Mouse (Mus musculus): ENCODE data around the gene Bcor. TPM values are rescaled to one million over a fixed set of nuclear protein-coding genes. Genes with fewer than 3 reads are reported as not detected.

Gene Bcor
- total and polyA plus RNA-seq, 3 experiments: 44.6 to 88.7 (median 61.6) TPM

DNA sequence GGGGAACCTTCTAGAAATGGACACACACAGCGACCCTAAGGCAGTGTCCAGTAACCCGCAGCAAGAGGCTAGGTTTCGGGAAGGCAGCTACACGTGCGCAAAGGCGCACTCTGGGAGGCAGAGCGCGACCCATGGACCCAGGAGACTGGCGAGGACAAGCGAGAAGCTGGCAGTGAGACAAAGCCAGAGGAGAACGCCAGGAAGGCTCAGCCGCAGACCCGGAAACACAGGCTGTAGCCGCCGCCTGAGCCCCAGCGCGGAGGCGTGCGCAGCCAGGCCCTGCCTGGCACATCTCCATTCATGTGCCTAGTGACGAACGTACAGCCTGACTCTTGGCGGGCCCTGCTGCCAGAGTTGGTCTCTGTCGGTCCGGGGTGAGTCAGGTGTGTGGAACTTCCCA lies 30.9 kb downstream of the Bcor start (continued):
- peak; percentile 81; the same call in 1 of the 2 replicates for TF ChIP-seq UBTF (IDR thresholded peaks at IDR 0.05; ENCODE audit: borderline replicate concordance, insufficient read depth, low read depth, low read length)
- no peak; the same call in 1 of the 2 replicates for TF ChIP-seq USF1 (IDR thresholded peaks at IDR 0.05; ENCODE audit: low read depth, low read length)
- no peak for TF ChIP-seq GABPA (IDR thresholded peaks at IDR 0.05; ENCODE audit: low read depth, low read length)
- no peak for TF ChIP-seq KAT2A (conservative IDR thresholded peaks at IDR 0.05; ENCODE audit: low read depth, low read length)
- TF ChIP-seq MYB (IDR thresholded peaks at IDR 0.05; ENCODE audit: low read depth, low read length): no peak
- TF ChIP-seq GATA1 (IDR thresholded peaks at IDR 0.05; ENCODE audit: low read depth, low read length): no peak
- TF ChIP-seq JUND (IDR thresholded peaks at IDR 0.05; ENCODE audit: low read depth, low read length): no peak
- TF ChIP-seq SMC3 (IDR thresholded peaks at IDR 0.05; ENCODE audit: low read depth, low read length): 0 out of 2 replicates have a peak, but pooled peaks have one; percentile 5
- TF ChIP-seq TCF12 (IDR thresholded peaks at IDR 0.05; ENCODE audit: low read depth, low read length): peak; percentile 52; the same call in 1 of the 2 replicates
- no peak for TF ChIP-seq TAL1 (IDR thresholded peaks at IDR 0.05; ENCODE audit: low read length)
- TF ChIP-seq ZC3H11A (IDR thresholded peaks at IDR 0.05; ENCODE audit: low read depth, low read length): no peak
- peak; percentile 65; the same call in 1 of the 2 replicates for TF ChIP-seq MYC (IDR thresholded peaks at IDR 0.05; ENCODE audit: low read depth, low read length)

DNA sequence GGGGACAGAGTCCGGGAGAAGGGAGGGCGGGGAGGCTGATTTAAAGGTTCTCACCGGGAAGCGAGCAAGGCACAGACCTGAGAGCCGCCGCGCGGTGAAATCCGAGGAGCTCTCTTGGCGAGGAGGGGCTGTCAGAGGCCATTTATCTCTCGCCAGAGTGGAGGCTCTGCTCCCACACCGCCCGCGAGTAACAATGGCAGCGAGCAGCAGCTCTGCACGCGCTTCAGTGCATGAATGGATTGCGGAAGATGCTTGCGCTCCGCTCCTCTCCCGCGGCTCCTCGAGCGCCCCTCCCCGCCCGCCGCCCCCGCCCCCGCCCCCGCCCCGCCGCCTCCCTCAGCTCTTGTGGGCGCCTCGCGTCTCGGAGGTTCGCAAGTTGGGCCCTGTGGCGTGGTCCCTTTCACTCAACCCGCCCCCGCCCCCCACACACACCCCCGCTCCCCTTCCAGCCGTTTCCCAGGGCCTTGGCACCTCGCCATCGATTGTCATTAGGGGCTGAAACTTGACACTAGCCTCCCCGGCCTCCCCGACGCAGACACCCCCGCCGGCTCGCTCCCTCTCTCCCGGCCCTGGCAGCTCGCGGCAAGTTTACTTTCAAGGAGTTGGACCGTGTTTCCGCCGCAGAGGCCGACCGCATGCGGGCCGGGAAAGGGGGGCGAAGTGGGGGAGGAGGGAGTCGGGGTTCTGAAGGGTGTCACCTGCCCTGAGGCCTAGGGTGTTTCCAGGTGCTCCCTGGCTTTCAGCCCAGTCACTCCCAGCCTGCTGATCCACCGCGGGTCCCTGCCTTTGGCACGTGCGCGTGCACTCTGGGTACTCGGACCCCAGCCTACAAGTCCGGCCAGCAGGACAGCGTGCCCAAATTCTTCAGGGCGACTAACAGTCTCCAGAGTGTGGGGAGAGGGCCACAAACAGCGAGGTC lies 31.7 kb downstream of the Bcor start:
- Histone ChIP-seq H3K79me2 (ENCODE audit: control insufficient read depth, insufficient read depth, low read length, poor library complexity) (peaks cover 46% of the 10 kb centered on the region), H3K27me3 (ENCODE audit: control insufficient read depth in 1 of 2, insufficient read depth in 2 of 2, low read length in 2 of 2) (no peaks in the 10 kb centered on the region), H3K36me3 (ENCODE audit: control insufficient read depth in 1 of 2, insufficient read depth in 2 of 2, low read length in 2 of 2) (peaks cover 0 to 36% of the 10 kb centered on the region in 2 experiments; a peak in 2 of 4 replicates), H3K9me3 (replicated peaks; ENCODE audit: insufficient read depth, low read length) (no peaks in the 10 kb centered on the region), H3K27ac (ENCODE audit: control insufficient read depth, low read depth, low read length) (peak overlapping the region; percentile 84), H3K9ac (ENCODE audit: control insufficient read depth, low read depth, low read length, poor library complexity, severe bottlenecking) (peak overlapping the region; percentile 88), H3K4me1 (ENCODE audit: control insufficient read depth in 1 of 2, insufficient read depth in 2 of 2, low read length in 2 of 2) (peaks cover 6 to 45% of the 10 kb centered on the region in 2 experiments), H3K4me3 (ENCODE audit: control insufficient read depth in 1 of 2, insufficient read depth in 1 of 2, low read depth in 2 of 2, low read length in 2 of 2) (peak overlapping the region; percentile 78 to 87)
- DNase-seq (ENCODE audit: low read depth, low spot score): peak; percentile 95
- no peak for TF ChIP-seq ELF1 (IDR thresholded peaks at IDR 0.05; ENCODE audit: low read depth, low read length)
- TF ChIP-seq USF1 (IDR thresholded peaks at IDR 0.05; ENCODE audit: low read depth, low read length): 0 out of 2 replicates have a peak, but pooled peaks have one; percentile 9
- TF ChIP-seq ZMIZ1 (IDR thresholded peaks at IDR 0.05; ENCODE audit: low read depth, low read length): peak; percentile 74; the same call in 1 of the 2 replicates
- TF ChIP-seq MAX (IDR thresholded peaks at IDR 0.05; ENCODE audit: low read length): peak; percentile 69
- TF ChIP-seq GATA1 (IDR thresholded peaks at IDR 0.05; ENCODE audit: low read depth, low read length): no peak
- peak; percentile 52 to 75 for TF ChIP-seq POLR2A (IDR thresholded peaks at IDR 0.05; ENCODE audit: control insufficient read depth in 1 of 2, insufficient read depth in 1 of 2, low read depth in 1 of 2, low read length in 2 of 2, poor library complexity in 1 of 2)
- no peak; the same call in 1 of the 2 replicates for TF ChIP-seq MAZ (IDR thresholded peaks at IDR 0.05; ENCODE audit: low read depth, low read length)
- peak; percentile 71 for TF ChIP-seq ETS1 (IDR thresholded peaks at IDR 0.05; ENCODE audit: low read depth, low read length)
- no peak for TF ChIP-seq E2F4 (IDR thresholded peaks at IDR 0.05; ENCODE audit: borderline replicate concordance, low read depth, low read length)
- no peak for TF ChIP-seq TAL1 (IDR thresholded peaks at IDR 0.05; ENCODE audit: low read length)
- 0 out of 2 replicates have a peak, but pooled peaks have one; percentile 14 for TF ChIP-seq CHD1 (IDR thresholded peaks at IDR 0.05; ENCODE audit: low read depth, low read length)
- TF ChIP-seq GABPA (IDR thresholded peaks at IDR 0.05; ENCODE audit: low read depth, low read length): no peak
- no peak for TF ChIP-seq JUND (IDR thresholded peaks at IDR 0.05; ENCODE audit: low read depth, low read length)
- peak; percentile 68 for TF ChIP-seq MXI1 (IDR thresholded peaks at IDR 0.05; ENCODE audit: low read depth, low read length)
- TF ChIP-seq MYC (IDR thresholded peaks at IDR 0.05; ENCODE audit: low read depth, low read length): peak; percentile 66; the same call in 1 of the 2 replicates
- no peak for TF ChIP-seq CHD2 (IDR thresholded peaks at IDR 0.05; ENCODE audit: low read length)
- peak; percentile 39; the same call in 1 of the 2 replicates for TF ChIP-seq TCF12 (IDR thresholded peaks at IDR 0.05; ENCODE audit: low read depth, low read length)
- TF ChIP-seq USF2 (IDR thresholded peaks at IDR 0.05; ENCODE audit: borderline replicate concordance in 1 of 2, insufficient read depth in 1 of 2, low read depth in 1 of 2, low read length in 2 of 2): no peak
- TF ChIP-seq KAT2A (conservative IDR thresholded peaks at IDR 0.05; ENCODE audit: low read depth, low read length): no peak
- peak; percentile 69 for TF ChIP-seq SIN3A (IDR thresholded peaks at IDR 0.05; ENCODE audit: low read length)
- no peak for TF ChIP-seq CTCF (IDR thresholded peaks at IDR 0.05 in 2 of 3, conservative IDR thresholded peaks at IDR 0.05 in 1 of 3; ENCODE audit: control insufficient read depth in 1 of 3, insufficient read depth in 1 of 3, low read depth in 2 of 3, low read length in 3 of 3, poor library complexity in 1 of 3, severe bottlenecking in 1 of 3)
- peak; percentile 91 for TF ChIP-seq BHLHE40 (IDR thresholded peaks at IDR 0.05; ENCODE audit: borderline replicate concordance, low read depth, low read length)
- no peak for TF ChIP-seq ZKSCAN1 (IDR thresholded peaks at IDR 0.05; ENCODE audit: low read depth, low read length)
- TF ChIP-seq ZC3H11A (IDR thresholded peaks at IDR 0.05; ENCODE audit: low read depth, low read length): no peak
- no peak for TF ChIP-seq MEF2A (IDR thresholded peaks at IDR 0.05; ENCODE audit: extremely low read depth, insufficient replicate concordance, low read depth, low read length, poor library complexity, severe bottlenecking)
- peak; percentile 84 for TF ChIP-seq NELFE (IDR thresholded peaks at IDR 0.05; ENCODE audit: low read depth, low read length)
- TF ChIP-seq MYB (IDR thresholded peaks at IDR 0.05; ENCODE audit: low read depth, low read length): no peak
- TF ChIP-seq POLR2AphosphoS5 (IDR thresholded peaks at IDR 0.05; ENCODE audit: borderline replicate concordance, low read depth, low read length): no peak
